Mouse (Mus musculus) neural tube, embryonic 12.5 days (tissue): ENCODE results near the gene Qk. TPM values are rescaled to one million over a fixed set of nuclear protein-coding genes. Genes with fewer than 3 reads are reported as not detected.

Experiments used
- ATAC-seq: fragments of 200-750 bp; cut with Nextera tagmentation; 2 replicates; pipeline ENCODE4 v1.8.0; 2017; ENCODE audit warnings: low read depth, mild to moderate bottlenecking, moderate TSS enrichment, moderate library complexity; ENCODE audit not compliant: low FRiP score
- H3K27ac ChIP-seq: fragments of 300-500 bp; sonication (generic); 2 replicates; pipeline ENCODE4 v1.5.1; 2016
- H3K27me3 ChIP-seq: fragments of 300-500 bp; sonication (generic); replicated peaks from 2 replicates; pipeline ENCODE4 v1.6.1; 2016; ENCODE audit warnings: mild to moderate bottlenecking
- H3K36me3 ChIP-seq: fragments of 300-500 bp; sonication (generic); 2 replicates; pipeline ENCODE4 v1.6.1; 2016; ENCODE audit warnings: mild to moderate bottlenecking
- H3K4me1 ChIP-seq: fragments of 300-500 bp; sonication (generic); 2 replicates; pipeline ENCODE4 v1.6.1; 2016
- H3K4me2 ChIP-seq: fragments of 300-500 bp; sonication (generic); replicated peaks from 2 replicates; pipeline ENCODE4 v1.6.1; 2016; ENCODE audit warnings: mild to moderate bottlenecking
- H3K4me3 ChIP-seq: fragments of 300-500 bp; sonication (generic); 2 replicates; pipeline ENCODE4 v1.5.1; 2016
- H3K9ac ChIP-seq: fragments of 300-500 bp; sonication (generic); 2 replicates; pipeline ENCODE4 v1.6.1; 2016; ENCODE audit warnings: mild to moderate bottlenecking
- H3K9me3 ChIP-seq: fragments of 300-500 bp; sonication (generic); 2 replicates; pipeline ENCODE4 v1.6.1; 2016; ENCODE audit warnings: mild to moderate bottlenecking
- WGBS: fragments of 180-500 bp; shearing (Covaris S2); methylation state at CpG from one replicate; pipeline ENCODE4 v1.1.7; 2016; 5-methylcytosine and 5-hydroxymethylcytosine counted together
- polyA plus RNA-seq: library from polyadenylated mRNA; unstranded; fragments of >200 nt; fragmentation: Nextera tagmentation; extraction: Ambion mirVana; gene quantifications from 2 replicates; pipeline ENCODE4 v1.2.1, GENCODE M21; 2016

The Qk gene
- polyA plus RNA-seq: 45.8 TPM in 2 replicates

DNA sequence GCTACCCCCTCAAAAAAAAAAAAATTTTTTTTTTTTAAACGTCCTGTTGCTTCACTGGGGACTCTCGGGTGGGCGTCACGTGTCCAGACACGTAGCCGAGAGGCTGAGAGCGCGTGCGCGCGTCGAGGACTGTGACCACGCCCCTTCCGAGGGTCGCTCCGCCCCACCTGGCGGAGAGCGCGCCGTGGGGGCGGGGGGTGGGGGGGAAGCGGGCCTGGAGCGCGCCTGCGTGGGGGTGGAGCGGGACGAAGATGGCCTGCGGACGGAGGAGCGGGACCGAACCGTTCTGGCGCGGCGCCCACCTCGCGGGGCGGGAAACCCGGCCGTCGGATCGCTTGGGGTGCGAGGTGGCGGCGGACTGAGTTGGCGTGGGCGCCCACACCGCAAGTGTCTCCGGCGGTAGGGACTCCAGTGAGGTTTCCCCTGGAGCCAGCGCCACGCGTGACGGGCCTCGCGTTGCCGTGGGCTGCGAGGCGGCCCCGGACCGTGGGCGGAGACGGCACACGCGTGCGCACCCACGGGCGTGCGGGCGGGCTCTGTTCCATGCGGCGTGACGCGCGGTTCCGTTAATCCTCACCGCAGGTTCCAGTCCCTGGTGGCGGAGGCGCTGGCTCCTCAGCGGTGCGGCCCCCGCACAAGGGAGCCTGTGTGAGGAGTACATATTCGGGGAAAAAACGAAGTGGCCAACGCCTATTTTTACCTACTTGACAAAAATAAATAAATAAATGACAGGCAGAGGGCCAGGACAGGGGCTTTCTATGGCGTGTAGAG is at the start of gene Qk:
Qk (minus strand) TSS at position 170 of the 771 bp plus-strand sequence.
- Histone ChIP-seq H3K9me3 (no peaks in the 10 kb centered on the region), H3K4me1 (peaks cover 11% of the 10 kb centered on the region; the same call in 1 of the 2 replicates), H3K27me3 (no peaks in the 10 kb centered on the region), H3K4me2 (peak within 1 kb of the TSS; percentile 61), H3K9ac (peak within 1 kb of the TSS; percentile 98), H3K4me3 (peak within 1 kb of the TSS; percentile 94), H3K27ac (peak within 1 kb of the TSS; percentile 98), H3K36me3 (no peaks in the 10 kb centered on the region)
- peak; percentile 82 for ATAC-seq
- WGBS: under 1% methylated on average over 86 of the region's 86 CpGs

DNA sequence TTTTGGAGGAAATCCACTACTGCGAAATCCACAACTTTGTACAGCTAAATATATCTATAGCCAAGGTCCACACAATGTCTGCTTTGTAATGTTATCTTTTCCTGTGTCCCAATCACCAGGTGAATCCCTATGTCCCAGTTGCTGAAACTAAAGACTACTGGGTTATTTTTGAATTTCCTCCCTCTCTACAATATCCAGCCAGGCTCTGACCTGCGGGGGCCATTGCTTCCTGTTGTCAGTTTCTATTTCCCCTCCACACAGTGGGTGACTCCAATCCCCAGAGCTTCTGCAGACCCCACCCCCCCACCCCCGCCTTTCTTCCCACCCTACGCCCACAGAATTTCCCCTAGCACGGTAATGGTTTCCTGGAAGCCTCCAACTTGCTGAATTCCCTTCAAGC is 47.4 kb upstream of the Qk start:
- ATAC-seq: no peak
- H3K4me3 ChIP-seq: no peak overlapping the region
- H3K36me3 ChIP-seq: no peaks in the 10 kb centered on the region
- no peak overlapping the region for H3K4me2 ChIP-seq
- H3K9me3 ChIP-seq: no peaks in the 10 kb centered on the region
- no peak overlapping the region for H3K9ac ChIP-seq
- H3K27me3 ChIP-seq: no peaks in the 10 kb centered on the region
- no peak overlapping the region for H3K27ac ChIP-seq
- no peaks in the 10 kb centered on the region for H3K4me1 ChIP-seq
- WGBS: 81% methylated on average over 5 of the region's 5 CpGs

DNA sequence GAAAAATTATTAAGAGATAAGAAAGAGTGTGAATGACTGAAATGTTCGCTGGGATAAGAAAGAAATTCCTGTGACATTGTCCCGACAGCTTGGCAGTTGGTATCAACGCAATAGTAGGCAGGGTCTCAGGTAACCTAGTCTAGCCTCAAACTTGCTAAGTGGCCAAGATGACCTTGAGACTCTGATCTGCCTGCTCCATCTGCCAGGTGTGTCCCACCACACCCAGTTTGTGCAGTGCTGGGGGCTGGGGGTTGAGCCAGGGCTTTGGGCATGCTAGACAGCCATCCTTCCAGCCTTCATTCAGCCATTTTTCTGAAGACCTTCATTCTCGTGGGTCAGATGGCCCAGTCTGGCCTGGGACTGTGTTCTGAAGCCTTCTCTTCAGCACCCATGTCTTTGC is 46.9 kb upstream of the Qk start:
- no peaks in the 10 kb centered on the region for H3K9me3 ChIP-seq
- no peak for ATAC-seq
- H3K36me3 ChIP-seq: no peaks in the 10 kb centered on the region
- 85% methylated on average over 4 of the region's 4 CpGs for WGBS
- no peaks in the 10 kb centered on the region for H3K4me1 ChIP-seq
- no peak overlapping the region for H3K9ac ChIP-seq
- no peak overlapping the region for H3K4me3 ChIP-seq
- no peak overlapping the region for H3K27ac ChIP-seq
- no peak overlapping the region for H3K4me2 ChIP-seq
- H3K27me3 ChIP-seq: no peaks in the 10 kb centered on the region

DNA sequence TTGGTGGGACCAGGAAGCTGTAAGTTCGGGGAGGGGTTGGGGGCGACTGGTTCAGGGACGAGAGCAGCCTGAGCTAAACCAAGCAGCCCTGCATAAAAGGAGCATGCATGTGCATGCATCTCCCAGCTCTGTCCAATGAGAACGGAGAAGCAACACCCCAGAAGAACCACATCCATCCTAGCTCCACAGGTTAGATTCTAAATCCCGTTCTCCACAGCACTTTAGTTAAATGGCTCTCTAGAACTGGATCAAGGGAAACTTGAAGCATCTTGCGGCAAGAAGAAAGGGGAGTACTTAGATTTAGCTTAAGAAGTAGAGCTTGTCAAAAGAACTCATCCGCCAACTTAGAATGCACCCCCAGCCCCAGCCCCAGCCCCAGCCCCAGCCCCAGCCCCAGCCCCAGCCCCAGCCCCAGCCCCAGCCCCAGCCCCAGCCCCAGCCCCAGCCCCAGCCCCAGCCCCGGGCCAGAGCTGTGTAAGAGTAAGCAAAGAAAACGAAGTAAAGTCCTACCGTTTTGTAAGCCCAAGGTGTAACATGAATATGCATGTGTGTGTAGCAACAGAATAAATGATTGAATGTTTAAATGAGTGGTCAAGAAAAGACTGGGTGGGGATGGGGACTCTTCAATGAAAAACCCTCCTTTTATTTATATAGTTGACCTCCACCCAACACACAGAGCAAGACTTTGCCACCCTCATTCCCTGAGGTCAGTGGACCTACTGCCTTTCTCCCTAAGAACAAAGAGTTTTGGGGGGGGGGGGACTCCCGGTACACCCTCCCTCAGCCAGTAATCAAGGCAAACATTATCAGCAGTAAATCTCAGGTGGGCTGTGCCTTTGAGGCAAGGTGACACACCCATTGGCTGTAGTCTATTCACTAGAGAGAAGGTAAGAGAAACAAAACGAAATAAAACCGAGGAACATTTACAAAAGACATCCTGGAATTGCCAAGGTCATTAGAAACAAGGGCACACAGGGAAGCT is 46.1 kb upstream of the Qk start:
- ATAC-seq: no peak
- H3K9ac ChIP-seq: no peak overlapping the region
- no peaks in the 10 kb centered on the region for H3K9me3 ChIP-seq
- no peak overlapping the region for H3K27ac ChIP-seq
- H3K36me3 ChIP-seq: no peaks in the 10 kb centered on the region
- no peaks in the 10 kb centered on the region for H3K27me3 ChIP-seq
- no peak overlapping the region for H3K4me2 ChIP-seq
- no peaks in the 10 kb centered on the region for H3K4me1 ChIP-seq
- H3K4me3 ChIP-seq: no peak overlapping the region
- 75% methylated on average over 13 of the region's 13 CpGs for WGBS

DNA sequence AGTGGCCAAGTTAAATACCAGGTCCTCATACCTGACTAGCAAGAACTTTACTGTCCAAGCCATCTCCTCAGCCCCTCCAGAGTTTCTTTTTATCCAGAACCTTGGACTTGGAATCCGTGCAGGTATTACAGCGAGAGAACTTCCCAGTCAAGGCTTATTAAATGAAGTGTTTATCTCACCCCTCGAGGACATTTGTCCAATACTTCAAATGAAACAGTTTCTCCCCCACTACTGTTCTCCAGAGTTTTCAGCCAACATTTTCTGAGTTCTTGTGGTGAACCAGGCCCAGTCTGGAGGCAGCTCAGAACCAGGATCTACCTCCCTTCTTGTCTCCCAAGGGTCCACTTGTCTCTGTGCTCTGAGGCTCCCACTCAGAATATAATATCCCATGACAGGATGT is 43.5 kb upstream of the Qk start:
- Histone ChIP-seq H3K27me3 (no peaks in the 10 kb centered on the region), H3K9me3 (no peaks in the 10 kb centered on the region), H3K4me1 (no peaks in the 10 kb centered on the region), H3K27ac (no peak overlapping the region), H3K4me2 (no peak overlapping the region), H3K9ac (no peak overlapping the region), H3K36me3 (no peaks in the 10 kb centered on the region), H3K4me3 (no peak overlapping the region)
- 93% methylated on average over 3 of the region's 3 CpGs for WGBS
- no peak for ATAC-seq

DNA sequence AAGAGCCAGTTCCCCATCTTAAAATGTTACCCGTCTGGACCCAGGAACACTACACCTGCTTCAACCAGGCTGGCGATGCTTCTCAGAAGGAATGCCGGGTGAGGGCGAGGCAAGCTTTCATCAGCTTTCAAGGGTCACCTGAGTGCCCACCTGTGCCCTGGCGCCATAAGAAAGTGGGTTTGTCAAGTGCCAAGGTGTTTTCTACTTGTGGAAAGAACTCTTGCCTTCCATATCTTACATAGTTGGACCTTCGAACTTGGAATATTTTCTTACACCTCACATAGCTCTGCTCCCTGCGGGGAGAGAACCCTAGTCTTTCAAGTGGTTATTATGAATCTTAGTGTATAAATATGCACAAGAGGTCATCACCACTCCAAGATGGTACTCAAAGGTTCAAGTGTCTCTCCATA is 42.2 kb upstream of the Qk start:
- ATAC-seq: no peak
- no peak overlapping the region for H3K9ac ChIP-seq
- no peaks in the 10 kb centered on the region for H3K4me1 ChIP-seq
- WGBS: 95% methylated on average over 7 of the region's 7 CpGs
- H3K4me2 ChIP-seq: no peak overlapping the region
- H3K36me3 ChIP-seq: no peaks in the 10 kb centered on the region
- H3K27me3 ChIP-seq: no peaks in the 10 kb centered on the region
- no peaks in the 10 kb centered on the region for H3K9me3 ChIP-seq
- H3K4me3 ChIP-seq: no peak overlapping the region
- H3K27ac ChIP-seq: no peak overlapping the region

DNA sequence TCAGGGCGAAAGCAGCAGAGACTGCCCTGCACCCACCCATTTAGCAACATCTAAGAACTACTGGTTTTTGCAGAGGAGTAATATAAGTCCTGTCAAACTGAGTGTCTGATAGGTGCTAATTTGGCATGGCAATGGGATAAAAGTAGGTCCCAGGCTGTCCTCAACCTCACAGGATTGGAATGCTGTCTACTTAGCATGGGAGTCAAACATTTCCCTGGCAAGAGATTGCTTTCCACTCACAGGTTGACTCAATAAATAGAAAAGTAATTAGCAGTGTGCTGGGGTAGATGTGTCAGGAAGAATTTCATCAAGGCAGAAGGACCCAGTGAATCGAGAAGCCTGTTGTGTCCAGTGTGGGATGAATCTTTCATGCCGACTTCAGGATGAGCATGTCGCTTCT is 41.1 kb upstream of the Qk start:
- Histone ChIP-seq H3K4me2 (no peak overlapping the region), H3K4me1 (peaks cover 4% of the 10 kb centered on the region; the same call in 1 of the 2 replicates), H3K9me3 (no peaks in the 10 kb centered on the region), H3K36me3 (no peaks in the 10 kb centered on the region), H3K9ac (no peak overlapping the region), H3K27ac (no peak overlapping the region), H3K4me3 (no peak overlapping the region), H3K27me3 (no peaks in the 10 kb centered on the region)
- 83% methylated on average over 4 of the region's 4 CpGs for WGBS
- ATAC-seq: no peak

DNA sequence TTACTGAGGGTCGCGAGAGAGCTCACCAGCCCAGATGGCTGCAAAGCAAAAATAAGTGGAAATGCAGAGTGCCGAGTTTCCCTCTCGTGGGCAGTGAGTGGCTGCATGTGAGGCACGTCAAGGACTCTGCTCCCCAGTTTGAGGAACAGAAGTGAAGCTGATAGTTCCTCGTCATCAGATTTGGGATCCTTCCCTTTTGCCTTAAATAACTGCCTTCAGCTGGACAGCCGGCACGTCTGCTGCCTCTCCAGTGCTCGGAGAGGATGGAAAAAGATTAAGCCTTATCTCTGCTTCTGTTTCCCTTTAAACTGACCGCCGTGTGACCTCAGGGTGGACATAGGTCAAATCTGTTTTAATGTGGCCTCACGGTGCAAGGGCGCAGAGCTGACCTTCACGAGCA is 39.8 kb upstream of the Qk start:
- Histone ChIP-seq H3K9ac (no peak overlapping the region), H3K4me2 (no peak overlapping the region), H3K9me3 (no peaks in the 10 kb centered on the region), H3K4me1 (peaks cover 4% of the 10 kb centered on the region; the same call in 1 of the 2 replicates), H3K27ac (no peak overlapping the region), H3K4me3 (no peak overlapping the region), H3K27me3 (no peaks in the 10 kb centered on the region), H3K36me3 (no peaks in the 10 kb centered on the region)
- WGBS: 87% methylated on average over 14 of the region's 14 CpGs
- no peak for ATAC-seq

DNA sequence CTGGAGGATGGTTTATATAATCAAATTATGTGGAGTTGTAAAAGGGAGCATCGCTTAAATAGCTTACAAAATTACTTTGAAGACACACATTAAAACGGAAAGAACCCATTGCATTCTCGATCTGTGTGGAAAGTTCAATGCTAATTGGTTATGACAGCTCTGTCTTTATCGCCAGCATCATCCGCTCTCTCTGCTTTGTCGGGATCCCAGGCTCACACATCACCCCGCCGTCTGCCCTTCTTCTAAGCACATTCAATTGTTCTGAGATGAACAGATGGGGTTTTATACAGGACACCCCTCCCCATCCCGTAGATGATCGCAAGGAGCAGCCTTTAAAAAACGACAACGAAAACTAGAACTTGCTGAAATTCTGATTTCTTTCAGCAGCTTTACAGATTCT is 37.7 kb upstream of the Qk start:
- Histone ChIP-seq H3K36me3 (no peaks in the 10 kb centered on the region), H3K4me2 (no peak overlapping the region), H3K4me3 (no peak overlapping the region), H3K9ac (no peak overlapping the region), H3K9me3 (0 out of 2 replicates have a peak, but pooled peaks cover 3% of the 10 kb centered on the region), H3K4me1 (peaks cover 4% of the 10 kb centered on the region; the same call in 1 of the 2 replicates), H3K27me3 (no peaks in the 10 kb centered on the region), H3K27ac (no peak overlapping the region)
- ATAC-seq: no peak
- 67% methylated on average over 12 of the region's 12 CpGs for WGBS

DNA sequence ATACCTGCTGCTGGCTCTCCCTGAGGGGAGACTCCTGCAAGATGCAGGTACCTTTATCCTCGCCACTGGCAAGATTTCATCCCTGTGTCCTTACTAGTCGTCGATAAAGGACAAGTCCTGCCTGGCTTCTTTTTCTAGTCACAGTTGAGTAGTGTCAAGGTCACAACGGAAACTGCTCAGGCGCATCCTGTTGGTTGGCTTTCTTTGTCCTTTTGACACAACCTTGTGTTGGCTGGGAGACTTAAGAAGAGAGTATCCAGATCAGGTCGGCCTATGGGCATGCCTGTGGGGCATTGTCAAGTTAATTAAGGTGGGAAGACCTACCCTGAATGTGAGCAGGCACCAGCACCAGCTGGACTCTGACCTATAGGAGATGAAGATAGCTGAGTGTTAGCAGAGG is 36.6 kb upstream of the Qk start:
- H3K27ac ChIP-seq: no peak overlapping the region

DNA sequence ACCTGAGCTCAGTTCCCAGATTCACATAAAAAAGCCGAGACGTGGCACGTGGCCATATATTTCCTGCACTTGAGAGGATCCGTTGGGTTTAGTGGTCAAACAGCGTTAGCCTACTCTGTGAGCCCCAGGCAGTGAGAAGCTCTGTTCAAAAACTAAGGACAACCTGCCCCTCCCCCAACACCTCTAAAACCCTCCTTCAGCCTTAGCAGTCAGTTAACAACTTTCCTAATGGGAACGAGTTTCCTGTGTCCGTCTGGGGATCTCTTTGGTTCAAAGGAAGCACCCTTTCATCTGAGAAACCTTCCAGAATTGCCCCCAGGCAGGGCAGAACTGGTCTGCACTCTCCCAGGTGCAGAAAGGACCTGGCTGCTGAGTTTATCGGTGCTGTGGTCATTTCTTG is 36.1 kb upstream of the Qk start:
- Histone ChIP-seq H3K27me3 (no peaks in the 10 kb centered on the region), H3K4me1 (peaks cover 4% of the 10 kb centered on the region; the same call in 1 of the 2 replicates), H3K36me3 (no peaks in the 10 kb centered on the region), H3K4me3 (no peak overlapping the region), H3K9me3 (0 out of 2 replicates have a peak, but pooled peaks cover 3% of the 10 kb centered on the region), H3K9ac (no peak overlapping the region), H3K4me2 (no peak overlapping the region), H3K27ac (no peak overlapping the region)
- no peak for ATAC-seq
- 21% methylated on average over 8 of the region's 8 CpGs for WGBS

More for the DNA sequence above, 36.6 kb upstream of the Qk start:
- Histone ChIP-seq H3K4me3 (no peak overlapping the region), H3K4me2 (no peak overlapping the region), H3K36me3 (no peaks in the 10 kb centered on the region), H3K9ac (no peak overlapping the region), H3K4me1 (peaks cover 4% of the 10 kb centered on the region; the same call in 1 of the 2 replicates), H3K9me3 (0 out of 2 replicates have a peak, but pooled peaks cover 3% of the 10 kb centered on the region), H3K27me3 (no peaks in the 10 kb centered on the region)
- no peak for ATAC-seq
- 54% methylated on average over 6 of the region's 6 CpGs for WGBS

DNA sequence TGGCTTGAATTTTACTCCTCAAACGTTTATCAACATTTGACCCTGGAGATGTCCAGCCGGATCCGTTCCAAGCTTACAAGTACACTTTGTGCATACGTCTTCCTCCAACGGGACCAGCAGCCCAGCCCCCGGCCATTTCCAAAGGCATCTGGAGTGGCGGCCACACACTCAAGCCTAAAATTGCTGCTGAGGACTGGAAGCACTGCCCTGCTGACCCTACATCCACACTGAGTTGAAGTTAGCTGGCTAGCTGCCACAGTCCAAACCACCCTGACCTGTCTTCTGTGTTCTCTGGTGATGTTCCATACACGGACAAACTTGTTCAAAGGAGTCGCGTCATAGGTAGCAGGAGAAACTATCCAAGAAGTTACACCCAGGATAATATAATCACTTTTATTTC is 18.6 kb upstream of the Qk start:
- no peak overlapping the region for H3K9ac ChIP-seq
- H3K27me3 ChIP-seq: no peaks in the 10 kb centered on the region
- WGBS: 68% methylated on average over 10 of the region's 10 CpGs
- ATAC-seq: no peak
- no peaks in the 10 kb centered on the region for H3K36me3 ChIP-seq
- no peaks in the 10 kb centered on the region for H3K9me3 ChIP-seq
- H3K4me2 ChIP-seq: no peak overlapping the region
- H3K4me3 ChIP-seq: no peak overlapping the region
- H3K27ac ChIP-seq: no peak overlapping the region
- H3K4me1 ChIP-seq: peaks cover 25% of the 10 kb centered on the region
